Mouse (Mus musculus): Measurements from ENCODE around the gene Gm21981. TPM values are rescaled to one million over a fixed set of nuclear protein-coding genes. Genes with fewer than 3 reads are reported as not detected.

Gm21981 gene
- polyA plus RNA-seq, 1 experiment: not detected

GRCm38 (mm10) chr17:47706196-47706595, 11.9 kb upstream of the Gm21981 start:
- peaks cover 10% of the 10 kb centered on the region; the same call in 1 of the 2 replicates for H3K36me3 ChIP-seq (ENCODE audit: control insufficient read depth)
- H3K4me3 ChIP-seq (replicated peaks): no peak overlapping the region
- peaks cover 37% of the 10 kb centered on the region for H3K27me3 ChIP-seq (ENCODE audit: control insufficient read depth)
- no peaks in the 10 kb centered on the region for H3K9me3 ChIP-seq (ENCODE audit: control insufficient read depth, low read length)
- TF ChIP-seq TAL1 (IDR thresholded peaks at IDR 0.05; ENCODE audit: low read length): no peak
- no peak for TF ChIP-seq GATA1 (IDR thresholded peaks at IDR 0.05; ENCODE audit: low read length)
- peaks cover 2% of the 10 kb centered on the region for H3K4me1 ChIP-seq (ENCODE audit: control insufficient read depth)

GRCm38 (mm10) chr17:47704692-47705091, 10.4 kb upstream of the Gm21981 start:
- Histone ChIP-seq H3K27me3 (ENCODE audit: control insufficient read depth) (peaks cover 39% of the 10 kb centered on the region), H3K9me3 (ENCODE audit: control insufficient read depth, low read length) (no peaks in the 10 kb centered on the region), H3K4me1 (ENCODE audit: control insufficient read depth) (no peaks in the 10 kb centered on the region), H3K36me3 (ENCODE audit: control insufficient read depth) (peaks cover 10% of the 10 kb centered on the region; the same call in 1 of the 2 replicates), H3K4me3 (replicated peaks) (no peak overlapping the region)
- TF ChIP-seq GATA1 (IDR thresholded peaks at IDR 0.05; ENCODE audit: low read length): no peak
- TF ChIP-seq TAL1 (IDR thresholded peaks at IDR 0.05; ENCODE audit: low read length): no peak

GRCm38 (mm10) chr17:47703556-47703955, 9.3 kb upstream of the Gm21981 start:
- Histone ChIP-seq H3K4me1 (ENCODE audit: control insufficient read depth) (no peaks in the 10 kb centered on the region), H3K4me3 (replicated peaks) (no peak overlapping the region), H3K36me3 (ENCODE audit: control insufficient read depth) (peaks cover 10% of the 10 kb centered on the region; the same call in 1 of the 2 replicates), H3K9me3 (ENCODE audit: control insufficient read depth, low read length) (no peaks in the 10 kb centered on the region), H3K27me3 (ENCODE audit: control insufficient read depth) (peaks cover 43% of the 10 kb centered on the region)
- TF ChIP-seq GATA1 (IDR thresholded peaks at IDR 0.05; ENCODE audit: low read length) (no peak), TAL1 (IDR thresholded peaks at IDR 0.05; ENCODE audit: low read length) (no peak)

- no peak for TF ChIP-seq GATA1 (IDR thresholded peaks at IDR 0.05; ENCODE audit: low read length)
- no peak for TF ChIP-seq TAL1 (IDR thresholded peaks at IDR 0.05; ENCODE audit: low read length)
- no peaks in the 10 kb centered on the region for H3K9me3 ChIP-seq (ENCODE audit: control insufficient read depth, low read length)
- H3K4me1 ChIP-seq (ENCODE audit: control insufficient read depth): no peaks in the 10 kb centered on the region
- peaks cover 10% of the 10 kb centered on the region; the same call in 1 of the 2 replicates for H3K36me3 ChIP-seq (ENCODE audit: control insufficient read depth)
- peaks cover 49% of the 10 kb centered on the region for H3K27me3 ChIP-seq (ENCODE audit: control insufficient read depth)
- H3K4me3 ChIP-seq (replicated peaks): no peak overlapping the region
These were observed 8.5 kb upstream of the Gm21981 start for GRCm38 (mm10) chr17:47702548-47703345.

- no peak for TF ChIP-seq GATA1 (IDR thresholded peaks at IDR 0.05; ENCODE audit: low read length)
- no peak for TF ChIP-seq TAL1 (IDR thresholded peaks at IDR 0.05; ENCODE audit: low read length)
These were observed 7.5 kb upstream of the Gm21981 start for GRCm38 (mm10) chr17:47701793-47702192.

GRCm38 (mm10) chr17:47699055-47699454, 4.8 kb upstream of the Gm21981 start:
- TF ChIP-seq GATA1 (IDR thresholded peaks at IDR 0.05; ENCODE audit: low read length) (no peak), TAL1 (IDR thresholded peaks at IDR 0.05; ENCODE audit: low read length) (no peak)
- H3K36me3 ChIP-seq (ENCODE audit: control insufficient read depth): peaks cover 10% of the 10 kb centered on the region; the same call in 1 of the 2 replicates
- peaks cover 18% of the 10 kb centered on the region for H3K4me1 ChIP-seq (ENCODE audit: control insufficient read depth)
- no peaks in the 10 kb centered on the region for H3K9me3 ChIP-seq (ENCODE audit: control insufficient read depth, low read length)
- H3K27me3 ChIP-seq (ENCODE audit: control insufficient read depth): peaks cover 74% of the 10 kb centered on the region
- no peak overlapping the region for H3K4me3 ChIP-seq (replicated peaks)

More at GRCm38 (mm10) chr17:47701793-47702192, 7.5 kb upstream of the Gm21981 start:
- Histone ChIP-seq H3K4me3 (replicated peaks) (no peak overlapping the region), H3K27me3 (ENCODE audit: control insufficient read depth) (peaks cover 59% of the 10 kb centered on the region), H3K36me3 (ENCODE audit: control insufficient read depth) (peaks cover 10% of the 10 kb centered on the region; the same call in 1 of the 2 replicates), H3K4me1 (ENCODE audit: control insufficient read depth) (no peaks in the 10 kb centered on the region), H3K9me3 (ENCODE audit: control insufficient read depth, low read length) (no peaks in the 10 kb centered on the region)

- Histone ChIP-seq H3K4me1 (ENCODE audit: control insufficient read depth) (peaks cover 23% of the 10 kb centered on the region), H3K36me3 (ENCODE audit: control insufficient read depth) (peaks cover 10% of the 10 kb centered on the region; the same call in 1 of the 2 replicates), H3K4me3 (replicated peaks) (no peak overlapping the region), H3K27me3 (ENCODE audit: control insufficient read depth) (peaks cover 75% of the 10 kb centered on the region), H3K9me3 (ENCODE audit: control insufficient read depth, low read length) (no peaks in the 10 kb centered on the region)
- no peak for TF ChIP-seq GATA1 (IDR thresholded peaks at IDR 0.05; ENCODE audit: low read length)
These were observed 3.9 kb upstream of the Gm21981 start for GRCm38 (mm10) chr17:47698156-47698555.

- Histone ChIP-seq H3K27me3 (ENCODE audit: control insufficient read depth) (peaks cover 60% of the 10 kb centered on the region), H3K4me1 (ENCODE audit: control insufficient read depth) (peaks cover 27% of the 10 kb centered on the region), H3K9me3 (ENCODE audit: control insufficient read depth, low read length) (no peaks in the 10 kb centered on the region), H3K4me3 (replicated peaks) (peak overlapping the region; percentile 63), H3K36me3 (ENCODE audit: control insufficient read depth) (no peaks in the 10 kb centered on the region; the same call in 1 of the 2 replicates)
- TF ChIP-seq GATA1 (IDR thresholded peaks at IDR 0.05; ENCODE audit: low read length) (no peak), TAL1 (IDR thresholded peaks at IDR 0.05; ENCODE audit: low read length) (no peak)
These were observed 1.1 kb upstream of the Gm21981 start for GRCm38 (mm10) chr17:47695337-47695710.

GRCm38 (mm10) chr17:47694503-47695336, 465 bp upstream of the Gm21981 start, which contains the start of gene Prickle4:
Gene Prickle4, minus strand, starts transcription at chr17:47694736.
- Histone ChIP-seq H3K36me3 (ENCODE audit: control insufficient read depth) (no peaks in the 10 kb centered on the region; the same call in 1 of the 2 replicates), H3K4me1 (ENCODE audit: control insufficient read depth) (peaks cover 29% of the 10 kb centered on the region), H3K9me3 (ENCODE audit: control insufficient read depth, low read length) (no peaks in the 10 kb centered on the region), H3K27me3 (ENCODE audit: control insufficient read depth) (peaks cover 61% of the 10 kb centered on the region), H3K4me3 (replicated peaks) (peak within 1 kb of the TSS; percentile 63)
- no peak for TF ChIP-seq TAL1 (IDR thresholded peaks at IDR 0.05; ENCODE audit: low read length)
- no peak for TF ChIP-seq GATA1 (IDR thresholded peaks at IDR 0.05; ENCODE audit: low read length)

All from erythroblast, embryonic 14.5 days (primary cell).